Mouse (Mus musculus) neutrophil, adult 5-6 weeks (primary cell): Measurements from ENCODE around the gene Tmc4. TPM values are rescaled to one million over a fixed set of nuclear protein-coding genes. Genes with fewer than 3 reads are reported as not detected.

Experiments
- ATAC-seq: fragments of 151-379, 151-347 bp; 2 replicates; pipeline ENCODE4 v1.8.0; 2017; ENCODE audit warnings: mild to moderate bottlenecking, moderate TSS enrichment; ENCODE audit not compliant: insufficient number of reproducible peaks, poor library complexity, low FRiP score, severe bottlenecking; ENCODE audit errors: extremely low read depth
- total RNA-seq: library from RNA; stranded (forward); fragments of 200-1000 nt; gene quantifications from 2 replicates; pipeline ENCODE4 v1.2.3, GENCODE M21; 2017

The Tmc4 gene
- total RNA-seq, 1 experiment from 2014 or later = 60.2 TPM

- ATAC-seq = no peak
These were observed 31.8 kb downstream of the Tmc4 start for GRCm38 (mm10) chr7:3645488-3646025.

- peak; percentile 89 for ATAC-seq
These were observed 32.5 kb downstream of the Tmc4 start, which contains the start of gene Cnot3 for GRCm38 (mm10) chr7:3644672-3645487. Gene Cnot3 (plus strand): TSS chr7:3645268.

GRCm38 (mm10) chr7:3644348-3644671, 33.0 kb downstream of the Tmc4 start:
- ATAC-seq = no peak

- ATAC-seq = no peak
These were observed 33.5 kb downstream of the Tmc4 start for GRCm38 (mm10) chr7:3643843-3644242.

- ATAC-seq = no peak
These were observed 33.9 kb downstream of the Tmc4 start for GRCm38 (mm10) chr7:3643412-3643811.

- ATAC-seq = no peak
These were observed 46.9 kb downstream of the Tmc4 start for GRCm38 (mm10) chr7:3630478-3630815.

GRCm38 (mm10) chr7:3629543-3630477, 47.5 kb downstream of the Tmc4 start, which contains the start of the genes Tfpt and Prpf31:
Gene Tfpt (minus strand): TSS chr7:3629929.
Gene Prpf31 (plus strand): TSS chr7:3629985.
- ATAC-seq = peak; percentile 93

- ATAC-seq = no peak
These were observed 48.3 kb downstream of the Tmc4 start for GRCm38 (mm10) chr7:3629030-3629429.

- peak; percentile 97 for ATAC-seq
These were observed 59.9 kb downstream of the Tmc4 start, which contains the start of gene Ndufa3 for GRCm38 (mm10) chr7:3617242-3617995. Gene Ndufa3 (plus strand): TSS chr7:3617373.

- ATAC-seq = no peak
These were observed 60.7 kb downstream of the Tmc4 start for GRCm38 (mm10) chr7:3616389-3617241.

GRCm38 (mm10) chr7:3616057-3616388, 61.3 kb downstream of the Tmc4 start, which contains the start of gene Oscar:
Gene Oscar (minus strand): TSS chr7:3616157.
- ATAC-seq = no peak

Other genes with a start within 250 kb of the Tmc4 start
- gene Tarm1, start 174.9 kb downstream of the Tmc4 start, total RNA-seq = 50.3 and 60.8 TPM in 2 replicates
- gene Oscar, start 61.4 kb downstream of the Tmc4 start, total RNA-seq = not detected in 2 replicates
- gene Ndufa3, start 60.2 kb downstream of the Tmc4 start, total RNA-seq = 171 TPM in 2 replicates
- gene Tfpt, start 47.6 kb downstream of the Tmc4 start, total RNA-seq = 28.5 and 53.9 TPM in 2 replicates
- gene Prpf31, start 47.6 kb downstream of the Tmc4 start, total RNA-seq = 34.4 and 49.0 TPM in 2 replicates
- 55.9 TPM in 2 replicates for gene Cnot3, start 32.3 kb downstream of the Tmc4 start, total RNA-seq
- 11.9 and 12.8 TPM in 2 replicates for gene Leng1, start 11.7 kb downstream of the Tmc4 start, total RNA-seq
- gene Tsen34, start 15.3 kb upstream of the Tmc4 start, total RNA-seq = 26.4 and 26.5 TPM in 2 replicates
- gene Mboat7, start 16.0 kb upstream of the Tmc4 start, total RNA-seq = 87.5 and 100 TPM in 2 replicates
- gene Rps9, start 26.4 kb upstream of the Tmc4 start, total RNA-seq = 1,508 and 1,604 TPM in 2 replicates
- gene Pirb, start 42.8 kb upstream of the Tmc4 start, total RNA-seq = 406 and 418 TPM in 2 replicates
- gene Gm15448, start 148.1 kb upstream of the Tmc4 start, total RNA-seq = 36.3 and 41.7 TPM in 2 replicates
- gene Pira2, start 167.5 kb upstream of the Tmc4 start, total RNA-seq = 85.7 and 94.4 TPM in 2 replicates
- gene Gm14548, start 220.6 kb upstream of the Tmc4 start, total RNA-seq = 94.9 and 100 TPM in 2 replicates
- gene Lilra6, start 237.9 kb upstream of the Tmc4 start, total RNA-seq = 145 and 154 TPM in 2 replicates